Mouse (Mus musculus) brain, embryonic 18.5 days (tissue): ENCODE results near the gene Erp27.
"Not testable (repeated sequence)": the region's sequence is repeated elsewhere in the genome, so short reads cannot be mapped to it uniquely, and the experiment has no call there.

Source experiments
- DNase-seq: peaks from one replicate; pipeline ENCODE4 v3.0.0-alpha.2; 2012; ENCODE audit warnings: low read depth, low spot score

Erp27 gene

GRCm38 (mm10) chr6:136906937-136907293, 15.1 kb downstream of the Erp27 start:
- no peak for DNase-seq

DNA sequence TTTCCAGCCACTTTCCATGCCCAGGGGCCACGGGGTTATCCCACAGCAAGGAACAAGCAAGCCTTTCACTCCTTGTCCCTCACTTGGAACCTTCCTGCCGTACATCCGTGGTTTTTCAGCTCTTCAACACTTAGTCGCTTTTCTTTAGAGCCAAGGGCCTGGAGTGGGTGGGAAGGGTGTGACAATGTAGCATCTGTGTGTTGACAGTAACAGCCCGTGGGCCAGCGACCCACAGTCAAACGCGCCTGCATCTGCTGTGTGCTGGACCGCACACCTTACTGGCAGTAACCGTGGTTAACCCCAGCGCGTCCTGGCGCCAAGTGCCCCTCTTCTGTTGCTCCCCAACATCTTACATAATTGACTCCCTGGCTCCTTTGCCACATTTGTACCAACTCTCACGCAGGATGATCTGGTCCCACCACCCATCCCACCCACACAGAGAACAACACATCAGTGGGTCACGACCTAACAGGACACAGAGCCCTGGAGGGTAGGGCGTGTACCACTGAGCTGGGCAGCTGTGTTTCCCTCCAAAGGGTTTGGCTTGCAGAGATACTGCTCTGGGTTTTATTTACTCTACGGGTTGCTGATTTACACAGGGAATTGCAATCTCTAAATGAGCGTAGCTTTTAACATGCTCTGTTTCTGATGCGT, 15.6 kb downstream of the Erp27 start:
- no peak for DNase-seq

DNA sequence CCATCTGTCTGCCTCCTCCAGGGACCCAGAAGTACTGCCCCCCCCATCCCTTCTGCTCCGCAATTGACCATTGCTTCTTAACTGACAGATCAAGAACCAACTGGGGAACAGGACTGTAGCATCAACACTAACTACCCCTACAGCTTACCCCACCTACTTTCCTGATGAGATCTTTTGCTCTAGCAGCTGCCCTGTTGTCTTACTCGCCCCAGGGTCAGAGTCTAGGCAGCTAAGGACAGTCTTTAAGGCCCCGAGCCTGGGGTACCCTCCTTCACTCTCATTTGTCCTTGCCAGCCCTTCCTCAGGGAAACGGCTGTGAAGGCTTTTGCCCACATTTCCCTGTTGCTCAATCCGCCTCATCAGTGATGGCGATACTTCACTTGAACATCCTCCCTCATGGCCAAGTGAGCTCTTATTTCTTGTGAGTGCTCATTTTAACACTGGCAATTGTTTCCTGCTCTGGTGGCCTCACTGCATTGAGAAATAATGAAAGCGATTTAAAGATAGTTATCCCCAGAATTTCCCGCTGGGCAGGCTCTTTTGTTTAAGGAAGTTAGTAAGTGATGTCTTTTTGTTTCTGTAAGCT, 18.0 kb downstream of the Erp27 start:
- no peak for DNase-seq

DNA sequence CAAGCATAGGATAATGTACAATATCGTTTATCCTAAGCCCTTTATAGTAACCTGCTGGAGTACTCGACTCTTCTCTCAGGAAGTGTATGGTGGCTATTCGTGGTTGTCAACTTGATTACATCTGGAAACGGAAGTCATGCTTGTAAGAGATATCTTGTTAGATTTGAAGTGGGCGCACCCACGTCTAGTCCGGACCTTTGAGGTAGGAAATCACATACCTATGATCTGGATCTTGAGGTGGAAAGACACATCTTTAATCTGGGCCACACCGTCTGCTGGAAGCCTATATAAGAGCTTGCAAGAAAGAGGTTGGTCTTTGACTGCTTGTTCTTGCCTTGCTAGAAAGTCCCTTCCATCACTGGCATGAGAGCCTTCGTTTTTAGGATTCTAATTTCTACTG, 19.5 kb downstream of the Erp27 start:
- no peak for DNase-seq

DNA sequence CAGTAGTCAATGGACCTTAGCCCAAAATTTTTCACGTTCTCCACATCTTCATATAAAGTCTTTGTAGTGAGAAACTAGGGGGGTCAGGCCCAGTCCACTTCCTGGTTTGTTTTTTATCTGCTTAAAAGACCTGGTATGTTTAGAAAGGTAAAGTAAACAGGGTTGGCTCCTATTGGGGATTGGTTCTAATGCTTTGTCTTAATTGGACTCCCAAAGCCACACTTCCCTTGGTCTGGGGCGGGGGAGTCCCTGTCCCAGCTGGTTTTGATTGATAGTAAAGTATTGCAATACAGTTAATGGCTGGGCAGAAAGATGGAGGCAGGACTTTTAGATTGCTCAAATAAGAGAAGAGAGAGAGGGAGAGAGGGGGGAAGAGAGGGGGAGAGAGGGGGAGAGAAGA, 21.0 kb downstream of the Erp27 start:
- DNase-seq, result no peak

- DNase-seq, result no peak
Measured at GRCm38 (mm10) chr6:136900369-136901009, 21.5 kb downstream of the Erp27 start.

DNA sequence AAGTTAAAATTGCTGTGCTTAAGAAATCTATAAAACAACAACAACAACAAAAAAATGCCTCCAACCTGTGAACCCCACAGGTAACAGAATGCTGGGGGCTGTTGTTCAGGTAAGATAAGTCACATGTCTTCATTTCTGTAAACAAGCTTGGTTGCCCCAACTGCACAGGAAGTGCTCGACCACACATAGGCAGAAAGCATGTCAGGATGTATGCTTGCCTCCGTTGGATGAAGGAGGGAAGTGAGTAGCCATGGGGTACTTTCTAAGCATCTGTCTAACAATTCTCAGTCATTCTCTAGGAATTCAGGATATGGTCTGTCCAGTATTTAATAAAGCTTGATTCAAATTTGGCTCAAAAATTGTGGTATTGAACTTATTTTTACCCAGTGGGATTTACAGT, 23.0 kb downstream of the Erp27 start:
- no peak for DNase-seq

DNA sequence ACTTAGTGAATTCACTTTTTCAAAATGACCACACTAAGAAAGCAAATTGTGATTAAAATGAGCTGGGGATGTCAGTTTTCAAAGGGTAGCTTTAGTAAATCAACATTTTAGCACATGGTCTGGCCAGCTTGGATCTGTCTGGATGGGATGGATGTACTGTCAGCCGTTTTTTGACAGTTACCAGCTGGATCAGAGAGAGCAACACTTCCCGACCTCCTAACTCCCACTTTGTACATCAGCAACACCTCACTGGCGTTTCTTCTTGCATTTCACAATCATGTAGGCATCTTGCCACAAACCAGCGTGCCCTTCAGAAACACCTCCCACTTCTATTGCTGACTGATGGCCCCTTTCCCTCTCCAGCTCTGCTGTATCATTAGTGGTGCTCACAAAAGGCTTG, 23.8 kb downstream of the Erp27 start:
- DNase-seq, result no peak

DNA sequence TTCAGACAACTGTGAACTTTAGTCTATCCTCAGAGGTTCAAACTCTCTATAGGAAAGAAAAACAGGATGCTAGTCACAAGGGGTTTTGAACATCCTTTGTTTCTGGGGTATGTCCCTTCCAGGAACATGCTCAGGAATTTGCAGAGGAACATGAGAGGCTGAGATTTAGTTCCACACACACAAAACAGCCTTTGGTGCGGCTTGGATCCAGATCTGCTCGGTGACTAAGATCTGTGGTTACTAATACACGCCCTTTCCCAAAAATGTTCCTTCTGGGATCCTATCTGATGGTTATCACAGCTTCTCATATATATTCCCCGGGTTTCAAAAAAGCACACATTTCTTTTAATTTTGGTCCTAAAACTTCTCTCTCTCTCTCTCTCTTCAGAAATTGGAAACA, 24.2 kb downstream of the Erp27 start:
- no peak for DNase-seq

- DNase-seq, result no peak
Measured at GRCm38 (mm10) chr6:136894532-136895339, 27.2 kb downstream of the Erp27 start.

DNA sequence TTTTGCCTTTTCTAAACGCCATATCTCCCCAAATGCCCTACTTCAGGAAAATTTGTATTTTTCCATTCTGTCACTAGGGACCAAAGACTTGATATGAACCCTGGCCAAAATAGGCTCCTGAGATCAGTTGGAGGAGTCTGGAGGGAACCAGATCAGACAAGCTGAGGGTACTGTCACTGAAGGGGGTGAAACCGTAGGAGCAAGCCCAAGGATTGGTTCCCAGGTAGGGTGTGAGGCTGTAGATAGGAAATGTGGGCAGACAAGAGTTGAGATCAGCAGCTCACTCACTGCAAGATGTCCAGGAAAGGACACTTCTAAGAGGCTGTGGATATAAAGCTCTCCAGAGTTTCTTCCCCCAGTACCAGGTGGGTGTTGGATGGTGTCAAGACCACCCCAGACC, 30.0 kb downstream of the Erp27 start:
- DNase-seq, result no peak

GRCm38 (mm10) chr6:136889554-136889953, 32.4 kb downstream of the Erp27 start:
- no peak for DNase-seq

- no peak for DNase-seq
Measured at GRCm38 (mm10) chr6:136889067-136889466, 32.9 kb downstream of the Erp27 start.

DNA sequence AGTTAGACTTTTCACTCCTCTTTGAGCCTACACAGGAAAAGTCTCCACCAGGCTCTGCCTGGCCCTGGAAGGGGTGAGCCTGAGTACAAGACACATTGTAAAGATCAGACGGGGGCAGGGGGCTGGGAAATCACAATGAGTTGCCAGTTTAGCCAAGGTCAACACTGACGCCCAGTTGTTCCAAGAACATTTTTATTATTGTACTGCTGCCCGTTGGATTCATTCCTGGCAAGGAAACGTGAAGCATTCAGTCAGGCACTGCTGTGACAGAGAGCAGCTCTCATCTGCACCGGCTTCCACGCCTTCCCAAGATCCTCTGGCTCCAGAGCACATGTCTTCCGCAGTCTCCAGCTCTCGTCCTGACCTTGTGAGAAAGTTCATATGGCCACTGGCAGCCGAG, 34.1 kb downstream of the Erp27 start:
- DNase-seq, result no peak

- DNase-seq, result not testable (repeated sequence)
Measured at GRCm38 (mm10) chr6:136884766-136885165, 37.2 kb downstream of the Erp27 start.

DNA sequence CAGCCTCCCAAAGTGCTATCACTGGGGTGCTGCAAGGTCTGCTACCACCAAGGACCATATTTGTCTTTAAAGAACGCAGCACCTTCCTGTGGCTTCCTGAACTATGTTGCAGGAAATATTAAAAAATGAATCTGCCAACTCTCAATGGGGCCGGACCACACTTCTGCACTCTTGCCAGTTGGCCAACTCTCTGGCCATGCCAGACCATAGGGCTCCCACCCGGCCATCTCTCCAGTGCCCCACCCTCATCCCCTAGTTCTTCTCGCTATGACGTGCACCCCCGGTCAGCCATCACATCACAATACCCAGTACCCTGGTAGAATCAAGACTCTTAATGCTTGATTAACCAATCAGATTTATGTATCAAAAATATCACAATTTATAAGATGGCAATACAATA, 38.0 kb downstream of the Erp27 start:
- DNase-seq, result no peak

DNA sequence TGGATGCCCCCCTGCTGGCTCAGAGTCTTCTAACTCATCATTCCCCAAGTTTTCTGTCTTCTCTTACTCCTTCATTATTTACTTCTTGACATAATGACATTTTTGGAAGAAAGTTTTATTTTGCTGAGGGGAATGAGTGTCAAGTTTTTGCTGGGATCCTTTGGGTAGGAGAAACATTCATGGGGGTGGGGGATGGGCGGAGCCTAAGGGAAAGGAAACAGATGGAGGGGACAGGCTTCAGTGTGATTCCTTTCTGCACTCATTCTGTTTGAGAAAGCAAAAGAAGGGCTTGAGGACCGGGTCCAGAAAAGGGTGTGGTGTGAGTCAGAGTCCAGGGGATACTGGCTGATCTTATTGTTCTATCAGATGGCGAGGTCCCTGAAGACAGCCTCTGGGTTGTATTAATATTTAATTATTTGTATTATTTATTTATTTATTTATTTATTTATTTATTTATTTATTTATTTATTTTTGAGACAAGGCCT, 38.5 kb downstream of the Erp27 start:
- DNase-seq, result no peak

DNA sequence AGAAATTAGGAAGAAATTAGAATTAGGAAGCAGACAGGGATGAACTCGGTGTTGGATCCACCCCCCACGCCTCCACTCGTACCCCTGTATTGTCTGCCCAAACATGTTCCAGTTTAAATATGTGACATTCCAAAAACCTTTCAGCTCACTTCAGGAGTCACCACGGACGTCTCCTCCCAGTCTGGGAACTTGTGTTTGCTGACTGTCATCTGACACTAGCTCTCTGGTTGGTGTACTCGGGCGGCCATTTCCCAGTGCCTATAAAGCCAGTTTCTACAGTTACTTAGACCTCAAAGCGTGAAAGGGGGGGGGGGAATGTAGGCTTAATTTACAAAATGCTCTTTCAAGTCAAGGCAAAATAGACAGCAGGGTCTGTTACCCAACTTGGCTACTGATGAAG, 40.3 kb downstream of the Erp27 start:
- DNase-seq, result no peak

DNA sequence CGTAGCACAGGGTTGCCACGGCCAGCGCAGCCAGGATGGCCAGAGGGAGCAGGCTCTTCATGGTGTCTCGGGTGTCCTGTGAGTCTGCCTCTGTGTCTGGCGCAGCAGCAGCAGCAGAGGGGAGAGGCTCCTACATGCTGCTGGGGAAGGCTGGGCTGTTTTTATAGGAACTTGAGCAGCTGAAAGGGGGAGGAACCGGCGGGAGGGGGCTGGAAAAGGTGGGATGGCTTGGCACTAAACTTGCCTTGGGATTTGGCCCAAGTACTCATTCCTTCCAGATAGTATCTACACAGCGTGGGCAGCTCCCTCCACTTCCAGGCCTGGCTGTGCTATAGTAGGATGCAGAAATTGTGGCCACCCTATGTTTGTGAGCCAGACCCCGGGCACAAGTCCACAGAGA, 46.3 kb downstream of the Erp27 start, which contains the start of gene Mgp:
Gene Mgp, minus strand, starts transcription at position 154 of the 400 bp plus-strand sequence.
- no peak for DNase-seq

- no peak for DNase-seq
Measured at GRCm38 (mm10) chr6:136874599-136874998, 47.4 kb downstream of the Erp27 start.

DNA sequence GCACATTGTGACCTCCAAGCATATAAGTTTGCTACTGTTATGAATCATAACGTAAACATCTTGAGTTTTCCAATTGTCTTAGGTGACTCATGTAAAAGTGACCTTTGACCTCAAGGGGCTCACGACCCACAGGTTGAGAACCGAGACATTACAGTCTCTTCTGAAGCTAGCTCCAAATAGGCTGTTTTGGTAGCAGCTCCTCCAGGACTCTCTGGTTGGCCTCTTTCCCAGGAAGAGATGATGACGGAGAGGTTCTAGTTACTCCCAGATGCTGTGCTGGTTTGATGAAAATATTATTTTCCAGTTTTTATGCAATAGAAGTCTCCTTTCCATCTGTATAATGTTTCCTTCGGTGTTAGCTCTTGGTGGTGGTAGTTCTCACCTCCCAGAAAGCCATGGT, 53.1 kb downstream of the Erp27 start:
- DNase-seq, result no peak

DNA sequence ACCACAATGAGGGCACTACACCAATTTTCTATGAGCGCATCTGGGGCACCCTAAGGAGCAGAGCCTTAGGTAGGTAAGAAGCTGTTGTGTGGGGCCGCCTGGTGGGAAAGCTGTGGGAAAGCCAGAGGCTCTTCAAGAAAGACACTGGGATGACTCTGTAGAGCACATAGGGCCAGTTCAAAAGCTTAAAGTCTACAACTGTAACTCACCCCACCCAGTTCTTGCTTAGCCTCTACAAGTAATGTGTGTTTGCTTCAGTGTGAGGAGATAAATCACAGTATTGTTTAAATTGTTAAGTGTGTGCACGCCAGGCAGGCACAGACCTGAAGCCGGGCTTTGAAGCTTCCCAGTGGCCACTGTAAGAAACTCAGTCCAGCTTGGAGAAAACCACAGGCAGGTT, 55.8 kb downstream of the Erp27 start:
- DNase-seq, result no peak
